Mouse (Mus musculus) myocyte (in vitro differentiated cells): ENCODE measurements around the gene Nrm.

Source experiments
- CEBPB ChIP-seq: IDR thresholded peaks from 2 replicates; pipeline ENCODE4 v1.6.1; 2011; ENCODE audit warnings: mild to moderate bottlenecking, moderate library complexity; ENCODE audit not compliant: poor library complexity, insufficient read depth, severe bottlenecking
- E2F4 ChIP-seq: IDR thresholded peaks from one replicate; pipeline ENCODE4 v1.6.1; 2011; ENCODE audit warnings: mild to moderate bottlenecking, control low read depth, moderate library complexity; ENCODE audit not compliant: insufficient read depth
- MAX ChIP-seq: IDR thresholded peaks from one replicate; pipeline ENCODE4 v1.6.1; 2011; ENCODE audit warnings: low read depth, mild to moderate bottlenecking, control low read depth
- MYOD1 ChIP-seq, 3 experiments: IDR thresholded peaks; one replicate each; pipeline ENCODE4 v1.6.1; 2011; ENCODE audit warnings: control low read depth in 2 of 3, low read depth in 2 of 3, mild to moderate bottlenecking in 2 of 3, moderate library complexity in 1 of 3; ENCODE audit not compliant: insufficient read length in 2 of 3, control insufficient read depth in 1 of 3
- POLR2A ChIP-seq: IDR thresholded peaks from one replicate; pipeline ENCODE4 v1.6.1; 2011; ENCODE audit warnings: low read depth, mild to moderate bottlenecking, control low read depth, moderate library complexity; ENCODE audit not compliant: insufficient read length
- POLR2AphosphoS2 ChIP-seq: IDR thresholded peaks from one replicate; pipeline ENCODE4 v1.6.1; 2011; ENCODE audit warnings: low read depth, control low read depth; ENCODE audit not compliant: insufficient read length
- REST ChIP-seq: IDR thresholded peaks from one replicate; pipeline ENCODE4 v1.6.1; 2011; ENCODE audit warnings: mild to moderate bottlenecking, control low read depth, moderate library complexity; ENCODE audit not compliant: insufficient read depth, insufficient read length
- USF1 ChIP-seq: IDR thresholded peaks from one replicate; pipeline ENCODE4 v1.6.1; 2011; ENCODE audit warnings: low read depth, mild to moderate bottlenecking, control low read depth, moderate library complexity

GRCm38 (mm10) chr17:35859835-35860234 lies 1.3 kb upstream of the Nrm start:
- TF ChIP-seq POLR2A: no peak
- no peak for TF ChIP-seq REST
- TF ChIP-seq MAX: no peak
- no peak for TF ChIP-seq USF1
- no peak for TF ChIP-seq MYOD1 (IDR thresholded peaks at IDR 0.05; ENCODE audit: control insufficient read depth in 1 of 3, insufficient read length in 2 of 3, low read depth in 2 of 3)
- TF ChIP-seq POLR2AphosphoS2: no peak
- no peak for TF ChIP-seq E2F4
- no peak for TF ChIP-seq CEBPB
